Mouse (Mus musculus) layer of hippocampus, postnatal 14 days (tissue): ENCODE data around the gene Msh5. TPM values are rescaled to one million over a fixed set of nuclear protein-coding genes. Genes with fewer than 3 reads are reported as not detected.
"Not testable (repeated sequence)": the region's sequence is repeated elsewhere in the genome, so short reads cannot be mapped to it uniquely, and the experiment has no call there.

ENCODE experiments used
- DNase-seq, 2 experiments: peaks; one replicate each; pipeline ENCODE4 v3.0.0; 2021 to 2022; ENCODE audit warnings: low spot score in 2 of 2, mixed read lengths in 1 of 2
- total RNA-seq, 2 experiments: library from RNA; stranded (reverse); gene quantifications; 2 replicates each; pipeline ENCODE4 v1.2.3; 2021

Gene Msh5
- total RNA-seq, 2 experiments from 2014 or later = 0.79 to 1.9 TPM

DNA sequence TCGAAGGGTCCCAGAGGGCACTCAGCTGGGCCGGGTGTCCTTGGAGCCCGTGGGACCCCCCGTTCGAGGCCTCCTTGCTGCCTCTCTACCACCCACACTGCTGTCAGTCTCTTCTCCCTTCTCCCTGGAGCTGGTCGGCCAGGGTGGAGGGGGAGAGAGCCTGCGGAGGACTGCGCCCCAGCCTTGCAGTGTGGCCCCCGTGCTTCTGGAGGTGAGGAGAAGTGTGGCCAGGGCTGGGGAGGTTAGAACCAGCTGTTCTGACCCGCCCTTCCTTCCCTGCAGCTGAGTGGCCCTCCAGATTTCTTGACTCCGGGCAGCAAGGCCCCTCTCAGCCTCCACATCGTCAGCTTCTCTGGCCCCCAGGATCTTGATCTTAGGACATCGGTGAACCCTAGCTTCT, 22.3 kb downstream of the Msh5 start:
- DNase-seq = no peak

DNA sequence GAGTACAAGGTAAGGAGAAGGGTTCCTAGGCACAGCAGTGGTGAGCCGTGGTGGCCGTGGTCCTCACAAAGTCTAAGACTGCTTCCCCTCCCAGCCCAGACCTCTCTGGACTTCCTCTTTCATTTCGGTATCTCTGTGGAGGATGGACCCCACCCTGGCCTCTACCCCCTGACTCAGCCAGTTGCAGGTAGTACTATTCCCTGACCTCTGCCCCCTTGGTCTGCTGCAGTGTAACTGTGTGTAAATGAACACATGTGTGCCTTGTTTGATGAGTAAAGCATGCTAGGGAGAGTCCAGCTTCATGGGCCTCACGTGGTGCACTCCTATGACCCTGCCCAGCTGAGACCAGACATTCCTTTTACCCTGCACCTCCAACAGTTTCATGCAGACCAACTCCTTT, 22.8 kb downstream of the Msh5 start:
- DNase-seq = no peak

- no peak for DNase-seq
These were observed 23.3 kb downstream of the Msh5 start for GRCm38 (mm10) chr17:35023221-35023620.

- DNase-seq = no peak
These were observed 23.9 kb downstream of the Msh5 start for GRCm38 (mm10) chr17:35022541-35023060.

- no peak for DNase-seq
These were observed 24.6 kb downstream of the Msh5 start for GRCm38 (mm10) chr17:35021842-35022477.

- DNase-seq = peak; percentile 82 to 89
These were observed 25.3 kb downstream of the Msh5 start for GRCm38 (mm10) chr17:35021163-35021808.

GRCm38 (mm10) chr17:35020551-35020950, 26.0 kb downstream of the Msh5 start:
- DNase-seq = no peak

DNA sequence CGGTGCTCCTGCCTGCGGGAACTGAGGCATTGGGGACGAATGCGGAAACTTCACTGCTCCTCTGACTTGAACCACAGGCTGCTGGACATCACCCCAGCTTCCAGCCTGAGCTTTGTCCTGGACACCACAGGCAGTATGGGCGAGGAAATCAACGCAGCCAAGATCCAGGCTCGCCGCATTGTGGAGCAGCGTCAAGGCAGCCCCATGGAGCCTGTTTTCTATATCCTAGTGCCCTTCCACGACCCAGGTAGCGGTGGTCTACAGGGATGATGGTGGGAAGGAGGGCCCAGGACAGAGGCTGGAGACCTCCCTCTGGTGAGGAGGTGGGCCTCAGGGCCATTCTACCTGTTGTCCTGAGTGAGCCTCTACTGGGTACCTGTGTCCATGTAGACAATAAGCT, 26.7 kb downstream of the Msh5 start:
- DNase-seq = no peak

DNA sequence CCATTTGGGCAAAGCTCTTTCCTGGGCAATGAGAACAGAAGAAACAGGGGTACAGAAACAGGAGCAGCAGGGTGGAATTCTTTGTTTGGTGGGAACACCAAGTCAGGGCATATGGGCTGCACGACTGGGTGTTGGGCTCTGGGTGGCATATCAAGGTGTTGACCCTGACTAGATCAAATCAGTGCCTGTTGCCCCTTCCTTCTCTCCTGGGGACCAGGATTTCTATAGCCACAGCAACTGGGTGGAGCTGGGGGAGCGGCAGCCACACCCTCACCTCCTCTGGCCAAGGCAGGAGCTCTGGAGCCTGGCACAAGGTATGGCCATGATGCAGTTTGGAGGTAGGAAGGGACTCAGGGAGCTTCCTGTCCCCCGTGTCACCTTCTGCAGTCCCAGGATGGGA, 28.4 kb downstream of the Msh5 start:
- no peak for DNase-seq

DNA sequence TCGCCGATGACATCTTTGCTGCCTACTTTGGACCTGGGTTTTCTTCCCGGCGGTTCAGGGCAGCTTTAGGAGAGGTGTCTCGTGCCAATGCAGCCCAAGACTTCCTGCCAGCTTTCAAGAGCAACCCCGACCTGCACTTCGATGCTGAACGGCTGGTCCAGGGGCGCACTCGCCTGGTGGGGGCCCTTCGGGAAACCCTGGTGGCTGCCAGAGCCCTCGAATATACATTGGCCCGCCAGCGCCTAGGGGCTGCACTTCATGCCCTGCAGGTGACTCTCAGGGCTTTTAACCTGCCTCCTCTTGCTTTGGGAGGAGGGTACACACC, 28.9 kb downstream of the Msh5 start:
- no peak for DNase-seq

DNA sequence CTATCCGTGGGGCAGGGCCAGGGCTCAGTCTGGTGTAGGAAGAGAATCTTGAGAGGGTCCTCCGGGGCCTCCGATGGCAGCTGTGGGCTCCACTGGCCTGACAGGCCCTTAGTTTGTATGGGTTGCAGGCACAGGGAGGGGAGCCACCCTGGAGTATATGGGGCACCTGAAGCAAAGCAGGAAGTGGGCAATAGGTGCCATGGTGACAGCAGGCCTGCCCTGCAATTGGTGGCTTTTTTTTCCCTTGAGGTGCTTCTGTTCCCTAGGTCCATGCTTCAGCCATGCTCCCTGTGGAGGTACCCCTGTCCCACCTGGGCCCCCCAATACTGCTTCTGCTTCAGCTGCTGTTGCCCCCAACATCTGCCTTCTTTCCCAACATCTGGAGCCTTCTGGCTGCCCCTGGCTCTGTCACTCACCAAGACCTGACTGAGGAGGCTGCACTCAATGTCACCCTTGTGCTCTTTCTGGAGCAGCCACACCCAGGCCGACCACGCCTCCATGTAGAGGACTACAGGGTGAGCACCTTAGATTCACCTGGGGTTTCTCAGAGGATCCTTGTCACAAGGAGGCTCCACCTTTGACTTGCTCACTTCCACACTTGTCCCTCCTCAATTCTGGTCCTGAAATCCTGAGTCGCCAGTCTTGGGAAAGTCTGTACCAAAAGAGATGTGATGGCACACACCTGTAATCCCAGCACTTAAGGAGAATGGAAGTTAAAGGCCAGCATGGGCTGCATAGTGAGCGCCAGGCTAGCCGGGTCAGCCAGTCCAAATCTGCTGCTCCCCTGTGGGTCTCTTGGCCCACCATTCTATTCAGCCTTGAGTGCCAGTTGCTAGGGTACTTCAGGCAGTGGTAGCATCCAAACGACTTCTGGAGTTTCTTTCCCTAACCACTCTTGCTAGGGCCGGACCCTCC, 29.5 kb downstream of the Msh5 start:
- no peak for DNase-seq

DNA sequence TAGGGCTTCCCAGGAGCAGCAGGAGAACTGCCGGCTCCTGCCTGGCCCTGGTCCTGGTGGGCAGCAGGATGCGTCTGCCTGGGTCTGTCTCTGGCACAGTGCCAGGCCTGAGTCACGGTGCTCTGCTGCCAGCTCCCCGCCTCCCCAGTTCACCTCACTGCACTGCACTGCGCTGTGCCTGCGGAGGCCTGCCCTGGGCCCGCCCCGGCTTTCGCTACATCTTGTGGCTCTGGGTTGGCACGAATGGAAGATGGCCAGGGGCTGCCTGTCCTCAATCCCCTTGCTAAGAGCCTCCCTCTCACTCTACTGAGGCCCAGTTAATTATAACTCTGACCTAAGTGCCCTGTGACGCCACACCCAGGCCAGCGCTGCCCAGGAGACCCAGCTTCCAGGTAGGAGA, 30.2 kb downstream of the Msh5 start, which contains the start of gene Vwa7:
Gene Vwa7, plus strand, starts transcription at position 204 of the 400 bp plus-strand sequence.
- peak in 1 of 2 experiments; percentile 27 for DNase-seq

DNA sequence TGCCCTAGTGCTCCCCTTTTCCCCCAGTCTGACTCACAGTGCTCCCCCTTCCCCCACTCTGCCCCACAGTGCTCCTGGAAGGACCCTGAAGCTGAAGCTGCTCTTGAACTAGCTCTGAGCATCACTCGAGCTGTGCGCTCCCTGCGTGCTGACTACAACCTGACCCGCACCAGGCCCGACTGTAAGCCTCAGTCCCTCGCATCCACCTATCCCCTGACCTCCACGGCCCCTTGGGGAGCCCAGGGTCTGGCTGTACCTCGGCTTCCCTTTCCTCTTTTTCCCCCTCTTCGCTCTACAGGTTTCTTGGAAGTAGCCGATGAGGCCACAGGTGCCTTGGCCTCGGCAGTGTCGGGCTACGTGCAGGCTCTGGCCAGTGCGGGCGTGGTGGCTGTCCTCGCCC, 31.2 kb downstream of the Msh5 start:
- no peak for DNase-seq

DNA sequence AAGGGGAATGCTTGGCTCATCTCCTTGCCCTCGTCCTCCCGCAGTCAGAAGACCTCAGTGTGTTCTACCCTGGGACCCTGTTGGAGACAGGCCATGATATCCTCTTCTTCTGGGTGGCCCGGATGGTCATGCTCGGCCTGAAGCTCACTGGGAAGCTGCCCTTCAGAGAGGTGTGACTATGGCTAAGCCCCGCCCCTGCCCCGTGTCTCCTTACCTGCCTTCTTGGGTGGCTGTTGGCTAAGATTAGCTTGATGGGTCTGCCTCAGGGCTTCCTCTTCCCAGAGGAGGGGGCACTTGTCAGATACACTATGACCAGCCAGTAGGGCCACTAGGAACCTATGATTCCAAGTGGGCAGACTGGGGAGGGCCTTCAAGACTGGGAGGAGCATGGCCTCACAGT, 33.3 kb downstream of the Msh5 start:
- DNase-seq = no peak

DNA sequence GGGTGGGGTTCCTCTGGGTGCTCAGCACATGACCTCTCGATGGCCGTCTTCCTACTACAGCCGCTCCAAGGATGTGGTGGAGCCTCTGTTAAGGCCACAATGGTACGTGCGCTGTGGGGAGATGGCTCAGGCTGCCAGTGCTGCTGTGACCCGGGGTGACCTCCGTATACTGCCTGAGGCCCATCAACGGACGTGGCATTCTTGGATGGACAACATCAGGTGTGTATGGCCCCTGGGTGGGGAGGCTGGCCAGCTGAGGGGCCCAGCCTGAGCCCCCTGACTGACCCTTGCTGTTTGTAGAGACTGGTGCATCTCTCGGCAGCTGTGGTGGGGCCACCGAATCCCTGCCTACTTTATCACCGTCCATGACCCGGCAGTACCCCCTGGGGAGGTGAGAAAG, 34.1 kb downstream of the Msh5 start:
- no peak for DNase-seq

DNA sequence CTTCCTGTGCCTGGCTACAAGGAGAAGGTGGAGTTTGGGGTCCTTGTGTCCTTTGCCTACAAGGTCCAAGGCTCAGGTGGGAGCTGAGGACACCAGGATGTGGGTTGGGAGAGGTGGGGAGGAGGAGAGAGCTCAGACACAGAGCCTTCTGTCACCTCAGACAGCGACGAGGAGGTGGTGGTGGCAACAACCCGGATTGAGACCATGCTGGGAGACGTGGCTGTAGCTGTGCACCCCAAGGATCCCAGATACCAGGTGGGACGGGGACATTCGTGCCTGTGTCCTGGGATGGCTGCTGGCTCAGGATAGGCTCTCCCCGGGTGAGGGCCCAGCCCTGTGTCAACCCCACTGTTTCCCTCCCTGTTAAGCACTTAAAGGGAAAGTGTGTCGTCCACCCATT, 35.1 kb downstream of the Msh5 start:
- DNase-seq = no peak

DNA sequence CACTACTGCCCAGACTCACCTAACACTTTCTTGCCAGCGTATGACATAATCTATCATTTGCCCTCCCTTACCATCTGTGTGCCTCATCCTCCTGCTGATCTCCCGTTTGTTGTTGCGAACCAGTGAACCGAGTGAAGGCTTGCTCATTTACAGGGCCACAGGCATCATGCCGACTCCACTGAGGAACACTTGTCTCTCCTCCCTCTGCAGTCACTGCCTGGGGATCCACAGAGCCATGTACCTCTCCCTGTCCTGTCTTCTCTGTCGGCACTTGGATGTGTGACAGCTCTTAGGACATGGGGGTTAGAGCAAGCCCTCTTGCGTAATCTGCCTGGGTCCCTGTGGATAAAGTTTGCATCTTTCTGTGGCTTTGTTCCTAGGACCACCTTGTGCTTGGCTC, 37.0 kb downstream of the Msh5 start:
- no peak for DNase-seq

DNA sequence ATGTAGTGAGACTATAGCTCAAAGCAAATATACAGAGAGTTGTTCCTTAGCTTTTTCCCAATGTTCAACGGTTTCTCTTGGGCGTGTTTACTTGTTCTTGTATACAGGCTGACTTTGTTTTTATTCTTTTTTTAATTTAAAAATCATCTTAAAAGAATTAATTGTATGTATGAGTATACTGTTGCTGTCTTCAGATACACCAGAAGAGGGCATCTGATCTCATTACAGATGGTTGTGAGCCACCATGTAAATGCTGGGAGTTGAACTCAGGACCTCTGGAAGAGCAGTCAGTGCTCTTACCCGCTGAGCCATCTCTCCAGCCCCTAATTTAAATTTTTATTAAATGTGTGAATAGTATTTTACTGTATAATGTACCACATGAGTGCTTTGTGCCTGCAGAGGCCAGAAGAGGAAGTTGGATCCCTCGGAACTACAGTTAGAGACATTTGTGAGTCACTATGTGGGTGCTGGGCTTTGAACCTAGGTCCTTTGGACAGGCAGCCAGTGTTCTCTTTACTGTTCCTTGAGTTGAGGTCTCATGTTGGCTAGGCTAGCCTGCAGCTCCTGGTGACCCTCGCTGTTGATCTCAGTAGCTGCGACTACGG, 39.1 kb downstream of the Msh5 start:
- DNase-seq = no peak

DNA sequence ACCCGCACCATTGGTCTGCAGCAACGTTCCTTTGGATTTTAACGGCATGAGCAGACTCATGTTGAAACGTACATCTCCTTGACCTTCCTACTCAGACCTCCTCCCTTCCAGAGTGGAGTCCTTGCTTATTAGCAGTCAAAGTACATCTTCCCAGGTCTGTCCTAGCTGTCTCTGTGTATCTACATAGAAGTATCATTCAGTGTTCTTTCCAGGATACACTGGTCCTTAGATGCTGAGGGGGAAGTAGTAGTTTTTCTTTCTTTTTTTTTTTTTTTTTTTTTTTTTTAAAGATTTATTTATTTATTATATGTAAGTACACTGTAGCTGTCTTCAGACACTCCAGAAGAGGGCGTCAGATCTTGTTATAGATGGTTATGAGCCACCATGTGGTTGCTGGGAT, 40.6 kb downstream of the Msh5 start:
- not testable (repeated sequence) for DNase-seq

DNA sequence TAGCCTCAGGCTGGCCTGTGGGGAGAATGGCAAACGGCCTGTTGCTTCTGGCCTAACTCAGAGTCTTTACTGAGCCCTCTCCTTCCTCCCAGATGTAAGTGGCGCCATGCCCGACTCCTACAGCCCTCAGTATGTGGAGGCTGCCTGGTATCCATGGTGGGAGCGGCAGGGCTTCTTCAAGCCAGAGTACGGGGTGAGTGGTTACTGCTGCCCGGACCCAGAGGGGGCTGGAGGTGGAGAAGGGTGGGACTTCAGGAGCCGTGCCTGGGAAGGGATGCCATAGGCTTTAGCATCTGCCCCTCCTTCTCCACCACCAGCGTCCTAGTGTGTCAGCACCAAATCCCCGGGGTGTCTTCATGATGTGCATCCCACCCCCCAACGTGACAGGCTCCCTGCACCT, 41.4 kb downstream of the Msh5 start:
- no peak for DNase-seq

DNA sequence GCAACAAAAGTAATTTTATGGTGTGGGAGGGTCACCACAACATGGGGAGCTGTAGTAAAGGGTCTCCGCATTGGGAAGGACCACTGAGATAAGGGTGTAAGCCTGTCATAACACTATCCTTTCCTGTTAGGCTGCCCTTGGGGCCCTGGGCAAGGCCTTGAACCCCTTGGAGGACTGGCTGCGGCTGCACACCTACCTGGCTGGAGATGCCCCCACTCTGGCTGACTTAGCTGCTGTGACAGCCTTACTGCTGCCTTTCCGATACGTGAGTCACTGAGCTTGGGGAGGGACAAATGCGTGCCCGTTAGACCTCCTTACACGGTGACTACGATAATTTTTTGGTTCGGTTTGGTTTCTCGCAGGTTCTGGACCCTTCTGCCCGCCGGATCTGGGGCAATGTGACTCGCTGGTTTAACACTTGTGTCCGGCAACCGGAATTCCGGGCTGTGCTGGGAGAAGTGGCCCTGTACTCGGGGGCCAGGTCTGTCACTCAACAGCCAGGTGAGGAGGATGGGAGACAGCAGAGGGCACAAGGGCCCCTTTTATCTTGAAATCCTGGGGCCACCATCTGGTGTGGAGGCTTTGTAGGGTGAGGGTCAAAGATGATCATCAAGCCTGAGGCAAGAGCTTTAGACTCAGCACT, 42.3 kb downstream of the Msh5 start:
- no peak for DNase-seq
